Mouse (Mus musculus) embryonic facial prominence, embryonic 11.5 days (tissue): ENCODE results near the gene Gm20388. TPM values are rescaled to one million over a fixed set of nuclear protein-coding genes. Genes with fewer than 3 reads are reported as not detected.

Experiments used
- ATAC-seq: fragments of 200-750 bp; cut with Nextera tagmentation; replicated peaks from 2 replicates; pipeline ENCODE4 v1.8.0; 2017; ENCODE audit warnings: low read depth; ENCODE audit not compliant: insufficient number of reproducible peaks, low FRiP score, low TSS enrichment
- DNase-seq: peaks from one replicate; pipeline ENCODE4 v3.0.0-alpha.2; 2015; ENCODE audit warnings: low spot score
- H3K27ac ChIP-seq: fragments of 300-500 bp; sonication (generic); replicated peaks from 2 replicates; pipeline ENCODE4 v1.5.1; 2014; ENCODE audit warnings: mild to moderate bottlenecking, low read depth, low read length, control low read depth
- H3K27me3 ChIP-seq: fragments of 300-500 bp; sonication (generic); 2 replicates; pipeline ENCODE4 v1.6.1; 2014; ENCODE audit warnings: mild to moderate bottlenecking, low read length, moderate library complexity, mixed read lengths; ENCODE audit not compliant: control insufficient read depth, insufficient read depth
- H3K36me3 ChIP-seq: fragments of 300-500 bp; sonication (generic); replicated peaks from 2 replicates; pipeline ENCODE4 v1.6.1; 2014; ENCODE audit warnings: low read depth, mild to moderate bottlenecking, low read length, moderate library complexity, mixed read lengths; ENCODE audit not compliant: control insufficient read depth, insufficient read depth
- H3K4me1 ChIP-seq: fragments of 300-500 bp; sonication (generic); 2 replicates; pipeline ENCODE4 v1.6.1; 2014; ENCODE audit warnings: low read length, mixed read lengths; ENCODE audit not compliant: control insufficient read depth, insufficient read depth
- H3K4me2 ChIP-seq: fragments of 300-500 bp; sonication (generic); 2 replicates; pipeline ENCODE4 v1.6.1; 2014; ENCODE audit warnings: low read depth, mild to moderate bottlenecking, control low read depth, low read length, moderate library complexity
- H3K4me3 ChIP-seq: fragments of 300-500 bp; sonication (generic); 2 replicates; pipeline ENCODE4 v1.5.1; 2014; ENCODE audit warnings: low read depth, low read length, control low read depth
- H3K9ac ChIP-seq: fragments of 300-500 bp; sonication (generic); replicated peaks from 2 replicates; pipeline ENCODE4 v1.6.1; 2014; ENCODE audit warnings: mild to moderate bottlenecking, control low read depth, low read length
- H3K9me3 ChIP-seq: fragments of 300-500 bp; sonication (generic); replicated peaks from 2 replicates; pipeline ENCODE4 v1.6.1; 2016; ENCODE audit warnings: mild to moderate bottlenecking, low read length, inconsistent platforms, mixed read lengths; ENCODE audit not compliant: control insufficient read depth
- WGBS: fragments of 180-500 bp; shearing (Covaris S2); extraction: QIAGEN DNeasy Blood & Tissue Kit; methylation state at CpG from one replicate; pipeline ENCODE4 v1.1.7; 2014; 5-methylcytosine and 5-hydroxymethylcytosine counted together
- polyA plus RNA-seq: library from polyadenylated mRNA; unstranded; fragments of >200 nt; fragmentation: Nextera tagmentation; extraction: Ambion mirVana; gene quantifications from 2 replicates; pipeline ENCODE4 v1.2.1, GENCODE M21; 2014

Gm20388 gene
- polyA plus RNA-seq, 1 experiment from 2014 or later, result 3.1 TPM

GRCm38 (mm10) chr8:122918438-122919107 is 3007.9 kb downstream of the Gm20388 start:
- H3K4me2 ChIP-seq, result no peak overlapping the region
- WGBS, result 68% methylated on average over 7 of the region's 7 CpGs

GRCm38 (mm10) chr8:122920890-122921289 is 3010.2 kb downstream of the Gm20388 start:
- Histone ChIP-seq H3K9ac (no peak overlapping the region), H3K9me3 (no peaks in the 10 kb centered on the region), H3K27ac (no peak overlapping the region), H3K27me3 (no peaks in the 10 kb centered on the region), H3K36me3 (no peaks in the 10 kb centered on the region), H3K4me1 (peaks cover 4% of the 10 kb centered on the region), H3K4me2 (no peak overlapping the region), H3K4me3 (no peak overlapping the region)
- DNase-seq (no peak), ATAC-seq (no peak)
- 82% methylated on average over 7 of the region's 7 CpGs for WGBS

More at GRCm38 (mm10) chr8:122918438-122919107, 3007.9 kb downstream of the Gm20388 start:
- H3K36me3 ChIP-seq, result peaks cover 2% of the 10 kb centered on the region; the same call in 1 of the 2 replicates
- no peak overlapping the region for H3K9ac ChIP-seq
- no peaks in the 10 kb centered on the region for H3K27me3 ChIP-seq
- no peak for ATAC-seq
- no peak for DNase-seq
- H3K9me3 ChIP-seq, result no peaks in the 10 kb centered on the region
- peaks cover 4% of the 10 kb centered on the region for H3K4me1 ChIP-seq
- H3K27ac ChIP-seq, result no peak overlapping the region
- H3K4me3 ChIP-seq, result no peak overlapping the region

- Histone ChIP-seq H3K4me3 (no peak overlapping the region), H3K4me2 (no peak overlapping the region), H3K9me3 (no peaks in the 10 kb centered on the region), H3K4me1 (no peaks in the 10 kb centered on the region), H3K9ac (no peak overlapping the region), H3K27me3 (no peaks in the 10 kb centered on the region), H3K27ac (no peak overlapping the region), H3K36me3 (no peaks in the 10 kb centered on the region)
- 84% methylated on average over 3 of the region's 3 CpGs for WGBS
- no peak for DNase-seq
- no peak for ATAC-seq
Observed at GRCm38 (mm10) chr8:122922945-122923344, 3012.3 kb downstream of the Gm20388 start.

GRCm38 (mm10) chr8:122923431-122924090 is 3012.9 kb downstream of the Gm20388 start:
- H3K4me3 ChIP-seq, result no peak overlapping the region
- no peak overlapping the region for H3K27ac ChIP-seq
- no peak overlapping the region for H3K9ac ChIP-seq
- 60% methylated on average over 7 of the region's 7 CpGs for WGBS
- ATAC-seq (no peak), DNase-seq (no peak)
- no peak overlapping the region for H3K4me2 ChIP-seq
- H3K36me3 ChIP-seq, result no peaks in the 10 kb centered on the region
- no peaks in the 10 kb centered on the region for H3K9me3 ChIP-seq
- H3K27me3 ChIP-seq, result no peaks in the 10 kb centered on the region
- no peaks in the 10 kb centered on the region for H3K4me1 ChIP-seq

GRCm38 (mm10) chr8:122924091-122924490 is 3013.4 kb downstream of the Gm20388 start:
- no peak overlapping the region for H3K27ac ChIP-seq
- H3K9ac ChIP-seq, result no peak overlapping the region
- no peak for DNase-seq
- H3K36me3 ChIP-seq, result no peaks in the 10 kb centered on the region
- H3K4me3 ChIP-seq, result no peak overlapping the region
- 71% methylated on average over 6 of the region's 6 CpGs for WGBS
- H3K4me1 ChIP-seq, result no peaks in the 10 kb centered on the region
- no peak overlapping the region for H3K4me2 ChIP-seq
- no peaks in the 10 kb centered on the region for H3K9me3 ChIP-seq
- no peaks in the 10 kb centered on the region for H3K27me3 ChIP-seq
- ATAC-seq, result no peak

- Histone ChIP-seq H3K27ac (no peak overlapping the region), H3K9ac (no peak overlapping the region), H3K4me1 (no peaks in the 10 kb centered on the region), H3K4me2 (no peak overlapping the region), H3K9me3 (no peaks in the 10 kb centered on the region), H3K36me3 (no peaks in the 10 kb centered on the region), H3K4me3 (no peak overlapping the region), H3K27me3 (no peaks in the 10 kb centered on the region)
- no peak for ATAC-seq
- WGBS, result 94% methylated on average over 8 of the region's 8 CpGs
- DNase-seq, result no peak
Observed at GRCm38 (mm10) chr8:122925939-122926722, 3015.5 kb downstream of the Gm20388 start.

GRCm38 (mm10) chr8:122926782-122927181 is 3016.1 kb downstream of the Gm20388 start:
- Histone ChIP-seq H3K27me3 (no peaks in the 10 kb centered on the region), H3K36me3 (no peaks in the 10 kb centered on the region), H3K9ac (no peak overlapping the region), H3K4me1 (no peaks in the 10 kb centered on the region), H3K9me3 (no peaks in the 10 kb centered on the region), H3K27ac (no peak overlapping the region), H3K4me2 (no peak overlapping the region), H3K4me3 (no peak overlapping the region)
- no peak for ATAC-seq
- WGBS, result 83% methylated on average over 7 of the region's 7 CpGs
- no peak for DNase-seq

GRCm38 (mm10) chr8:122927841-122928240 is 3017.2 kb downstream of the Gm20388 start:
- ATAC-seq, result no peak
- no peaks in the 10 kb centered on the region for H3K9me3 ChIP-seq
- H3K4me3 ChIP-seq, result no peak overlapping the region
- no peak overlapping the region for H3K4me2 ChIP-seq
- no peaks in the 10 kb centered on the region for H3K36me3 ChIP-seq
- H3K4me1 ChIP-seq, result no peaks in the 10 kb centered on the region
- 82% methylated on average over 3 of the region's 3 CpGs for WGBS
- no peak overlapping the region for H3K27ac ChIP-seq
- DNase-seq, result no peak
- no peaks in the 10 kb centered on the region for H3K27me3 ChIP-seq
- no peak overlapping the region for H3K9ac ChIP-seq
